Mouse (Mus musculus): Measurements from ENCODE around the gene Srrm3. TPM values are rescaled to one million over a fixed set of nuclear protein-coding genes. Genes with fewer than 3 reads are reported as not detected.

The Srrm3 gene
- polyA plus RNA-seq, 1 experiment from 2014 or later, result 0.91 TPM

DNA sequence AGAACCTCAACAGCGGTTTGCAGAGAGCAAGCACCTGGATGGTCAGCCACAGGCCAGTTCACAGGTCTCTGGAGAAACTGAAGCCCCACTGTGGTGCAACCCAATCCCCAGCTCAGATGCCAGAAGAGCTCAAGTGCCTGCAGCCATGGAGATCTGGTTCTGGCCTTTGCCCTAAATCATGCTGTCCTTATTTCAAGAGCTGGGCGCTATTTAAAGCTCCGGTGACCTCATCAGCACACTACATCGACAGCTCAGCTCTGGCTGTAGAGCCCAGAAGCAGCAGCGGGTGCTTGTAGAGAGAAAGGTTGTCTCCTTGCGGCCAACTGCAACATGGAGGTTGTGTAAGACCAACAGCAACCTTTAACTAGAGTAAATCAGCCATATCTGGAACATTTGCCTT lies 107.5 kb downstream of the Srrm3 start:
- H3K4me2 ChIP-seq (replicated peaks; ENCODE audit: low read depth), result no peak overlapping the region
- 62% methylated on average over 6 of the region's 6 CpGs for WGBS
- H3K9ac ChIP-seq (ENCODE audit: low read depth, low read length), result no peak overlapping the region
- H3K4me1 ChIP-seq (replicated peaks; ENCODE audit: control insufficient read depth, insufficient read depth, low read length), result no peaks in the 10 kb centered on the region
- H3K27me3 ChIP-seq (replicated peaks; ENCODE audit: control insufficient read depth, insufficient read depth, low read length), result no peaks in the 10 kb centered on the region
- no peaks in the 10 kb centered on the region for H3K9me3 ChIP-seq (ENCODE audit: control insufficient read depth)
- peaks cover 40% of the 10 kb centered on the region for H3K36me3 ChIP-seq (ENCODE audit: control insufficient read depth, insufficient read depth)
- no peak for ATAC-seq
- TF ChIP-seq CTCF (IDR thresholded peaks at IDR 0.05; ENCODE audit: low read depth), result no peak
- no peak overlapping the region for H3K4me3 ChIP-seq (ENCODE audit: low read depth, low read length)
- peak overlapping the region; percentile 15; the same call in 1 of the 2 replicates for H3K27ac ChIP-seq (ENCODE audit: low read depth, low read length)

DNA sequence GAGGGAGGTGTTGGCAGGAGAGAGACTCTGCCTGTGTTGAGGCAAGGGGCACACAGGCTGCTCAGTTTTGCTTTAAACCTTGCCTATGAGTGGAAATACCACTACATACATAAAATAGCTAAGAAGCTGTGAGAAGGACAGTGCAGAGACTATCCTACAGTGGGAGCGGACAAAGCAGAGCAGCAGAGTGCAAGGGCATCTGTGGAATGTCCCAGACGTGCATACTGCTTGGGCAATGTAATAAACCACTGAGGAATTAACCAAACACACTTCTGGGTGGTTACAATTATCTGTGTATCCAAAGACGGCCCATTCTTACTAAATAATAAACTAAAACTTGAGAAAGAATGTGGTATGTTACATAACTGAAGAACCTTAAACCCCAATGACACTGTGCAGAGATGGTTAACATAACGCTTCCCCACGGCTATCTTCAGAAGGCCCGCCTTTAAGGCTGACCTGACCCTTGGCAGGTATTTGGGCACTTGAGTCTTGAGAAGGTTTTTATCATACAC lies 109.4 kb downstream of the Srrm3 start:
- Histone ChIP-seq H3K27me3 (replicated peaks; ENCODE audit: control insufficient read depth, insufficient read depth, low read length) (no peaks in the 10 kb centered on the region), H3K4me1 (replicated peaks; ENCODE audit: control insufficient read depth, insufficient read depth, low read length) (no peaks in the 10 kb centered on the region), H3K9me3 (ENCODE audit: control insufficient read depth) (no peaks in the 10 kb centered on the region), H3K9ac (ENCODE audit: low read depth, low read length) (no peak overlapping the region), H3K4me3 (ENCODE audit: low read depth, low read length) (no peak overlapping the region), H3K36me3 (ENCODE audit: control insufficient read depth, insufficient read depth) (peaks cover 32% of the 10 kb centered on the region), H3K27ac (ENCODE audit: low read depth, low read length) (peak overlapping the region; percentile 35; the same call in 1 of the 2 replicates), H3K4me2 (replicated peaks; ENCODE audit: low read depth) (no peak overlapping the region)
- WGBS, result 54% methylated on average over 6 of the region's 6 CpGs
- no peak for ATAC-seq
- no peak for TF ChIP-seq CTCF (IDR thresholded peaks at IDR 0.05; ENCODE audit: low read depth)

DNA sequence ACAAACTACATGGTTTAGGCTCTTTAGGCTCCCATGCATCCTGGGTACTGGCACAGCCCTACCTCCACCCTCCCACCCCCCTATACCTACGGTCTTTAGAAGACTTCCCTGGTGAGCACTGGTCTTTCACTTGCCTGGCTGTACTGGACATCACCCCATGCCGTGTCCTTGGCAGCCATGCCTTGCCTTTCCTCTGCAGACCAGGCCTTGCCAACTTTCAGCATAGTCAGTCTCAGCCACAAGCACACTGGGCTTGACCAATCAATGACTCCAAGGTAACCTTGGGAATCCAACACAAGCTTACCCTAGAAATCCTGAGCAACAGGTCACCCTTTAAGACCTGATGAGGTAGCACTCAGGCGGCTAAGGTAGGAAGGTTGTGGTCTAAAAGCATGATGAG lies 109.9 kb downstream of the Srrm3 start:
- Histone ChIP-seq H3K4me1 (replicated peaks; ENCODE audit: control insufficient read depth, insufficient read depth, low read length) (no peaks in the 10 kb centered on the region), H3K9ac (ENCODE audit: low read depth, low read length) (no peak overlapping the region), H3K9me3 (ENCODE audit: control insufficient read depth) (no peaks in the 10 kb centered on the region), H3K27ac (ENCODE audit: low read depth, low read length) (no peak overlapping the region), H3K36me3 (ENCODE audit: control insufficient read depth, insufficient read depth) (peaks cover 29% of the 10 kb centered on the region; the same call in 1 of the 2 replicates), H3K4me3 (ENCODE audit: low read depth, low read length) (no peak overlapping the region), H3K4me2 (replicated peaks; ENCODE audit: low read depth) (no peak overlapping the region), H3K27me3 (replicated peaks; ENCODE audit: control insufficient read depth, insufficient read depth, low read length) (no peaks in the 10 kb centered on the region)
- ATAC-seq, result no peak
- no peak for TF ChIP-seq CTCF (IDR thresholded peaks at IDR 0.05; ENCODE audit: low read depth)
- 90% methylated on average over 3 of the region's 3 CpGs for WGBS

DNA sequence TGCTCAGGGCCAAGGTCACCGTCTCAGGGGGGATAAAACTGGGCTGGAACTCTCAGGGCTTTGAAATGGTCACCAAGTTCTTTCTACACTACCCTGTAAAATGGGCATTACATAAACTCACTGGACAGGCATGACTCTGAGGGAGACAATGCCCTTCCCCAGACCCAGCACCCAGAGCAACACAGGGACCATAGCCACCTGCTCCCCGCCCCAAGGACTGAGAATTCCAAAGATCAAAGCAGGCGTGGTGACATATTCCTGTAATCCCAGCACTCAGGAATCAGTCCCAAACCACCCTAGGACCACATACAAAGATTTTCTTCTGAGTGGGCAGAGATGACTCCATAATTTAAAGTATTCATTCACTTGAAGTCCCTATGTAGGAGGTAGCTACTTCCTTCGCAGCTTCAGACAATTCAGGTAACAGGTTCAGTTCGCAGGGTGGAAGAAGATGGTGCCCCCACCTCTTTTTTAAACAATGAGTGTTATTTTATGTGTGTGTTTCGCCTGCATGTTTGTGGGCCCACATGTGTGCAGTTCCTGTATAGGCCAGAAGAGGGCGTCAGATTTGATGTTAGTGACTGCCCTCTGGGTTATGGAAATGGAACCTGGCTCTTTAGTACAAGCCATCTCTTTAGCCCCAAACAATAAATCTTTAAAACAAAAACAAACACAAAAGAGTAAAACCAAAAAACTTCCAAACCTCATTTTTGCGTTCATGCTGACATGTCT lies 110.8 kb downstream of the Srrm3 start:
- WGBS, result 91% methylated on average over 8 of the region's 8 CpGs
- H3K4me2 ChIP-seq (replicated peaks; ENCODE audit: low read depth), result no peak overlapping the region
- H3K4me1 ChIP-seq (replicated peaks; ENCODE audit: control insufficient read depth, insufficient read depth, low read length), result no peaks in the 10 kb centered on the region
- H3K4me3 ChIP-seq (ENCODE audit: low read depth, low read length), result no peak overlapping the region
- H3K36me3 ChIP-seq (ENCODE audit: control insufficient read depth, insufficient read depth), result peaks cover 32% of the 10 kb centered on the region
- no peak overlapping the region for H3K27ac ChIP-seq (ENCODE audit: low read depth, low read length)
- no peaks in the 10 kb centered on the region for H3K9me3 ChIP-seq (ENCODE audit: control insufficient read depth)
- no peak for ATAC-seq
- TF ChIP-seq CTCF (IDR thresholded peaks at IDR 0.05; ENCODE audit: low read depth), result peak; percentile 53
- H3K9ac ChIP-seq (ENCODE audit: low read depth, low read length), result no peak overlapping the region
- H3K27me3 ChIP-seq (replicated peaks; ENCODE audit: control insufficient read depth, insufficient read depth, low read length), result no peaks in the 10 kb centered on the region

DNA sequence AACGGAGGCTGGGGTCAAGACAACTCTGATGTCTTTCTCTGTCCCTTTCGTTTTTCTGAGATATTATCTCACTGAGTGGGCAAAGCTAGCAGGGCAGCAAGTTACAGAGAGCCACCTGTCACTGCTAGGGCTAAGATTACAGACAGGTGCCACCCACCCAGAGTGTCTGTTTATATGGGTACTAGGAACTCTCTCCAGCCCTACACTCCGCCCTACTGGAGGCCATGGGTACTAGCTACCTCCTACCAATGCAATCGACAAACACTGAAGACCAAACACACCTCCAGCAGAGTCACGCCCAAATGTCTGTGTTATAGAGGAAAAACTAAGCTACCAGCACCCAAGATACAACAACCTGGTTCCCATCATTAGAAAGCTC lies 111.4 kb downstream of the Srrm3 start:
- Histone ChIP-seq H3K4me3 (ENCODE audit: low read depth, low read length) (no peak overlapping the region), H3K9me3 (ENCODE audit: control insufficient read depth) (no peaks in the 10 kb centered on the region), H3K36me3 (ENCODE audit: control insufficient read depth, insufficient read depth) (peaks cover 32% of the 10 kb centered on the region), H3K27me3 (replicated peaks; ENCODE audit: control insufficient read depth, insufficient read depth, low read length) (no peaks in the 10 kb centered on the region), H3K9ac (ENCODE audit: low read depth, low read length) (no peak overlapping the region), H3K27ac (ENCODE audit: low read depth, low read length) (no peak overlapping the region), H3K4me2 (replicated peaks; ENCODE audit: low read depth) (no peak overlapping the region), H3K4me1 (replicated peaks; ENCODE audit: control insufficient read depth, insufficient read depth, low read length) (no peaks in the 10 kb centered on the region)
- TF ChIP-seq CTCF (IDR thresholded peaks at IDR 0.05; ENCODE audit: low read depth), result 0 out of 2 replicates have a peak, but pooled peaks have one; percentile 1
- 90% methylated on average over 5 of the region's 5 CpGs for WGBS
- ATAC-seq, result no peak

DNA sequence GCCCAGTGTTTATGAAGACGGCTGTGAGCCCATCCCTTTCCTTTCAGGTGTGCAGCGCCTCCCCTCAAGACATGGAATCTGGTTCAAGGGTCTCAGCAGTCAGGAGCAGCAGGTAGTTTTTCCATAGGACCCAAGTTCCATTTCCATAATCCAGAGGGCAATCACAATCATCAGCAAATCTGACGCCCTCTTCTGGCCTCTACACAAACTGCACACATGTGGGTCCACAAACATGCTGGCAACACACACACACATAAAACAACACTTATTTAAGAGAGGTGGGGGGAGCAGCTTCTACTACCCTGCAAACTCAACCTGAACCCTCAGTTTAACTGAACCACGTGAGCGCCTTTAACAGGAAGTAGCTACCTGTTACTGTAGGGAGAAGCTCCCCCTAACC lies 111.9 kb downstream of the Srrm3 start:
- ATAC-seq, result no peak
- 0 out of 2 replicates have a peak, but pooled peaks have one; percentile 25 for TF ChIP-seq CTCF (IDR thresholded peaks at IDR 0.05; ENCODE audit: low read depth)
- Histone ChIP-seq H3K9ac (ENCODE audit: low read depth, low read length) (no peak overlapping the region), H3K27me3 (replicated peaks; ENCODE audit: control insufficient read depth, insufficient read depth, low read length) (no peaks in the 10 kb centered on the region), H3K4me2 (replicated peaks; ENCODE audit: low read depth) (no peak overlapping the region), H3K36me3 (ENCODE audit: control insufficient read depth, insufficient read depth) (peaks cover 32% of the 10 kb centered on the region), H3K4me3 (ENCODE audit: low read depth, low read length) (no peak overlapping the region), H3K9me3 (ENCODE audit: control insufficient read depth) (no peaks in the 10 kb centered on the region), H3K4me1 (replicated peaks; ENCODE audit: control insufficient read depth, insufficient read depth, low read length) (no peaks in the 10 kb centered on the region), H3K27ac (ENCODE audit: low read depth, low read length) (no peak overlapping the region)
- WGBS, result 92% methylated on average over 5 of the region's 5 CpGs

Measured in intestine, postnatal 0 days (tissue).